Mouse (Mus musculus) thymus, adult 2 months (tissue): Measurements from ENCODE around the gene Ube3c.

Source experiments
- CTCF ChIP-seq: fragments of 200-500 bp; IDR thresholded peaks from 2 replicates; pipeline ENCODE4 v1.5.1; 2012; ENCODE audit warnings: mild to moderate bottlenecking, control low read depth, low read length, moderate library complexity, borderline replicate concordance; ENCODE audit not compliant: control insufficient read depth, poor library complexity, insufficient read depth; ENCODE audit errors: extremely low read depth
- POLR2A ChIP-seq: fragments of 200-500 bp; IDR thresholded peaks from 2 replicates; pipeline ENCODE4 v1.6.1; 2012; ENCODE audit warnings: mild to moderate bottlenecking, low read length, control low read depth, moderate library complexity; ENCODE audit not compliant: control insufficient read depth, poor library complexity, insufficient read depth; ENCODE audit errors: extremely low read depth

DNA sequence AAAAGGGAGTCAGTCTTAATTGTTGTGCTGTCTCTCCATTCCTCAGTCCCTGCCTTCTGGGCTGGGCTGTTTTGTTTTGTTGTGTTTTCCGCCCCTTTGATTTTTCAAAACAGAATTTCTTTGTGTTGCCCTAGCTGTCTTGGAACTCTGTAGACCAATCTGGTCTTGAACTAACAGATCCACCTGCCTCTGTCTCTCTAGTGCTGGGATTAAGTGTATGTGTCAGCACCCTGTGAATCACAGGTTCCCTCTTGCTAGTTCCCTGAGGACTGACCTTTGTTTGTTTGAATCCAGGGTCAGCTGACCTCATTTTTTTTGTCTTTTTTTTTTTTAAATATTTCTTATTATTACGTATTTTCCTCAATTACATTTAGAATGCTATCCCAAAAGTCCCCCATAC, 60.9 kb downstream of the Ube3c start:
- TF ChIP-seq POLR2A = no peak
- TF ChIP-seq CTCF = no peak
